Mouse (Mus musculus) small intestine, adult 2 months (tissue): Measurements from ENCODE around the gene Zfp12.

Experiments
- CTCF ChIP-seq: fragments of 200-500 bp; IDR thresholded peaks from 2 replicates; pipeline ENCODE4 v1.5.1; 2012; ENCODE audit warnings: low read depth, mild to moderate bottlenecking, control low read depth, inconsistent platforms, low read length, moderate library complexity, mixed read lengths; ENCODE audit not compliant: insufficient replicate concordance, insufficient read length; ENCODE audit errors: extremely low read depth
- POLR2A ChIP-seq: fragments of 200-500 bp; IDR thresholded peaks from 2 replicates; pipeline ENCODE4 v1.6.1; 2012; ENCODE audit warnings: low read depth, mild to moderate bottlenecking, control low read depth, inconsistent platforms, low read length, moderate library complexity

GRCm38 (mm10) chr5:143275761-143276160 lies 40.8 kb downstream of the Zfp12 start:
- no peak for TF ChIP-seq CTCF
- TF ChIP-seq POLR2A: no peak
